Mouse (Mus musculus): ENCODE measurements at regions not wholly inside any gene's neighbourhood (a gene's known extent, or its start where the extent isn't known, plus 50 kb on each side); places are given as distances from the start of the nearest gene placed in this dataset.

- Histone ChIP-seq H3K9me3 (no peaks in the 10 kb centered on the region), H3K4me2 (no peak overlapping the region), H3K4me3 (no peak overlapping the region), H3K9ac (no peak overlapping the region), H3K4me1 (peaks cover 14% of the 10 kb centered on the region; the same call in 1 of the 2 replicates), H3K27me3 (replicated peaks) (no peaks in the 10 kb centered on the region), H3K27ac (no peak overlapping the region), H3K36me3 (replicated peaks) (no peaks in the 10 kb centered on the region)
- 79% methylated on average over 7 of the region's 7 CpGs for WGBS
- no peak for ATAC-seq (replicated peaks)
Measured at GRCm38 (mm10) chr3:103465132-103465690, 109.8 kb upstream of the Syt6 start.

- 75% methylated on average over 2 of the region's 2 CpGs for WGBS
- Histone ChIP-seq H3K36me3 (replicated peaks) (no peaks in the 10 kb centered on the region), H3K4me3 (no peak overlapping the region), H3K9ac (no peak overlapping the region), H3K27ac (no peak overlapping the region; the same call in 1 of the 2 replicates), H3K4me2 (no peak overlapping the region), H3K27me3 (replicated peaks) (no peaks in the 10 kb centered on the region), H3K9me3 (no peaks in the 10 kb centered on the region), H3K4me1 (peaks cover 14% of the 10 kb centered on the region; the same call in 1 of the 2 replicates)
- ATAC-seq (replicated peaks) = no peak
Measured at GRCm38 (mm10) chr3:103465948-103466347, 109.1 kb upstream of the Syt6 start.

GRCm38 (mm10) chr3:103470586-103471400 lies 104.2 kb upstream of the Syt6 start:
- Histone ChIP-seq H3K4me3 (no peak overlapping the region), H3K9ac (no peak overlapping the region), H3K27ac (no peak overlapping the region), H3K4me2 (no peak overlapping the region), H3K27me3 (replicated peaks) (no peaks in the 10 kb centered on the region), H3K36me3 (replicated peaks) (no peaks in the 10 kb centered on the region), H3K4me1 (no peaks in the 10 kb centered on the region), H3K9me3 (no peaks in the 10 kb centered on the region)
- ATAC-seq (replicated peaks) = no peak
- WGBS = 74% methylated on average over 15 of the region's 15 CpGs

- Histone ChIP-seq H3K4me3 (no peak overlapping the region), H3K9me3 (no peaks in the 10 kb centered on the region), H3K4me1 (no peaks in the 10 kb centered on the region), H3K27me3 (replicated peaks) (no peaks in the 10 kb centered on the region), H3K4me2 (no peak overlapping the region), H3K9ac (no peak overlapping the region), H3K27ac (no peak overlapping the region), H3K36me3 (replicated peaks) (no peaks in the 10 kb centered on the region)
- no peak for ATAC-seq (replicated peaks)
- WGBS = 86% methylated on average over 10 of the region's 10 CpGs
Measured at GRCm38 (mm10) chr3:103472598-103472997, 102.4 kb upstream of the Syt6 start.

GRCm38 (mm10) chr3:103473336-103473735 lies 101.7 kb upstream of the Syt6 start:
- Histone ChIP-seq H3K36me3 (replicated peaks) (no peaks in the 10 kb centered on the region), H3K27ac (no peak overlapping the region), H3K9me3 (no peaks in the 10 kb centered on the region), H3K4me3 (no peak overlapping the region), H3K27me3 (replicated peaks) (no peaks in the 10 kb centered on the region), H3K4me1 (no peaks in the 10 kb centered on the region), H3K9ac (no peak overlapping the region), H3K4me2 (no peak overlapping the region)
- ATAC-seq (replicated peaks) = no peak
- WGBS = 74% methylated on average over 2 of the region's 2 CpGs

- no peak for ATAC-seq (replicated peaks)
- Histone ChIP-seq H3K4me1 (no peaks in the 10 kb centered on the region), H3K27ac (no peak overlapping the region), H3K27me3 (replicated peaks) (no peaks in the 10 kb centered on the region), H3K36me3 (replicated peaks) (no peaks in the 10 kb centered on the region), H3K4me3 (no peak overlapping the region), H3K4me2 (no peak overlapping the region), H3K9ac (no peak overlapping the region), H3K9me3 (no peaks in the 10 kb centered on the region)
- 71% methylated on average over 2 of the region's 2 CpGs for WGBS
Measured at GRCm38 (mm10) chr3:103479845-103480543, 95.0 kb upstream of the Syt6 start.

GRCm38 (mm10) chr3:103480676-103481075 lies 94.4 kb upstream of the Syt6 start:
- Histone ChIP-seq H3K36me3 (replicated peaks) (no peaks in the 10 kb centered on the region), H3K4me3 (no peak overlapping the region), H3K27me3 (replicated peaks) (no peaks in the 10 kb centered on the region), H3K9ac (no peak overlapping the region), H3K9me3 (no peaks in the 10 kb centered on the region), H3K4me1 (no peaks in the 10 kb centered on the region), H3K27ac (no peak overlapping the region), H3K4me2 (no peak overlapping the region)
- no peak for ATAC-seq (replicated peaks)
- 87% methylated on average over 7 of the region's 7 CpGs for WGBS

- Histone ChIP-seq H3K27ac (no peak overlapping the region), H3K9ac (no peak overlapping the region), H3K9me3 (no peaks in the 10 kb centered on the region), H3K4me3 (no peak overlapping the region), H3K4me1 (no peaks in the 10 kb centered on the region), H3K36me3 (replicated peaks) (no peaks in the 10 kb centered on the region), H3K4me2 (no peak overlapping the region), H3K27me3 (replicated peaks) (no peaks in the 10 kb centered on the region)
- 90% methylated on average over 2 of the region's 2 CpGs for WGBS
- no peak for ATAC-seq (replicated peaks)
Measured at GRCm38 (mm10) chr3:103483316-103483715, 91.7 kb upstream of the Syt6 start.

GRCm38 (mm10) chr3:103483762-103484161 lies 91.3 kb upstream of the Syt6 start:
- H3K36me3 ChIP-seq (replicated peaks) = no peaks in the 10 kb centered on the region
- no peak overlapping the region for H3K4me3 ChIP-seq
- 85% methylated on average over 3 of the region's 3 CpGs for WGBS
- H3K9ac ChIP-seq = no peak overlapping the region
- no peaks in the 10 kb centered on the region for H3K9me3 ChIP-seq
- H3K27me3 ChIP-seq (replicated peaks) = no peaks in the 10 kb centered on the region
- H3K4me1 ChIP-seq = no peaks in the 10 kb centered on the region
- H3K4me2 ChIP-seq = no peak overlapping the region
- ATAC-seq (replicated peaks) = no peak
- H3K27ac ChIP-seq = no peak overlapping the region

- H3K9ac ChIP-seq = no peak overlapping the region
- no peaks in the 10 kb centered on the region for H3K9me3 ChIP-seq
- no peak overlapping the region for H3K27ac ChIP-seq
- H3K36me3 ChIP-seq (replicated peaks) = no peaks in the 10 kb centered on the region
- no peak overlapping the region for H3K4me2 ChIP-seq
- H3K27me3 ChIP-seq (replicated peaks) = no peaks in the 10 kb centered on the region
- H3K4me1 ChIP-seq = no peaks in the 10 kb centered on the region
- H3K4me3 ChIP-seq = no peak overlapping the region
- 80% methylated on average over 4 of the region's 4 CpGs for WGBS
- ATAC-seq (replicated peaks) = no peak
Measured at GRCm38 (mm10) chr3:103489786-103490185, 85.2 kb upstream of the Syt6 start.

GRCm38 (mm10) chr3:103490966-103491365 lies 84.1 kb upstream of the Syt6 start:
- H3K4me1 ChIP-seq = no peaks in the 10 kb centered on the region
- H3K4me3 ChIP-seq = no peak overlapping the region
- no peaks in the 10 kb centered on the region for H3K9me3 ChIP-seq
- no peaks in the 10 kb centered on the region for H3K36me3 ChIP-seq (replicated peaks)
- H3K9ac ChIP-seq = no peak overlapping the region
- H3K4me2 ChIP-seq = no peak overlapping the region
- H3K27ac ChIP-seq = no peak overlapping the region
- no peaks in the 10 kb centered on the region for H3K27me3 ChIP-seq (replicated peaks)
- no peak for ATAC-seq (replicated peaks)
- 91% methylated on average over 4 of the region's 4 CpGs for WGBS

- H3K4me3 ChIP-seq = no peak overlapping the region
- no peak for ATAC-seq (replicated peaks)
- H3K4me1 ChIP-seq = no peaks in the 10 kb centered on the region
- no peaks in the 10 kb centered on the region for H3K36me3 ChIP-seq (replicated peaks)
- H3K4me2 ChIP-seq = no peak overlapping the region
- WGBS = 88% methylated on average over 3 of the region's 3 CpGs
- H3K9ac ChIP-seq = no peak overlapping the region
- H3K27me3 ChIP-seq (replicated peaks) = no peaks in the 10 kb centered on the region
- no peaks in the 10 kb centered on the region for H3K9me3 ChIP-seq
- no peak overlapping the region for H3K27ac ChIP-seq
Measured at GRCm38 (mm10) chr3:103492211-103492610, 82.8 kb upstream of the Syt6 start.

All from midbrain, embryonic 15.5 days (tissue).